Mouse (Mus musculus) liver, embryonic 14.5 days (tissue): ENCODE results near the gene Rbm38. TPM values are rescaled to one million over a fixed set of nuclear protein-coding genes. Genes with fewer than 3 reads are reported as not detected.

Experiments
- ATAC-seq: fragments of 200-750 bp; cut with Nextera tagmentation; 2 replicates; pipeline ENCODE4 v1.8.0; 2017; ENCODE audit warnings: moderate number of reproducible peaks, mild to moderate bottlenecking, moderate library complexity; ENCODE audit not compliant: insufficient read depth
- DNase-seq, 3 experiments: peaks; one replicate each; pipeline ENCODE4 v3.0.0-alpha.2; 2012 to 2013; ENCODE audit warnings: low read depth in 3 of 3, low spot score in 3 of 3
- H3K27ac ChIP-seq: fragments of 300-500 bp; sonication (generic); 2 replicates; pipeline ENCODE4 v1.5.1; 2014; ENCODE audit warnings: moderate library complexity, mild to moderate bottlenecking, control low read depth, inconsistent platforms
- H3K27me3 ChIP-seq: fragments of 300-500 bp; sonication (generic); 2 replicates; pipeline ENCODE4 v1.6.1; 2014; ENCODE audit warnings: mild to moderate bottlenecking, low read length, moderate library complexity; ENCODE audit not compliant: control insufficient read depth, insufficient read depth
- H3K36me3 ChIP-seq: fragments of 300-500 bp; sonication (generic); replicated peaks from 2 replicates; pipeline ENCODE4 v1.6.1; 2014; ENCODE audit warnings: low read depth; ENCODE audit not compliant: control insufficient read depth, insufficient read depth
- H3K4me1 ChIP-seq, 2 experiments: fragments of 200-500 bp in 1 of 2; fragments of 300-500 bp in 1 of 2; sonication (generic) in 1 of 2; replicated peaks; 2 replicates each; pipeline ENCODE4 v1.6.1; 2012 to 2014; ENCODE audit warnings: antibody characterized with exemption in 1 of 2, inconsistent platforms in 1 of 2, low read length in 1 of 2; ENCODE audit not compliant: control insufficient read depth in 2 of 2, insufficient read depth in 2 of 2
- H3K4me2 ChIP-seq: fragments of 300-500 bp; sonication (generic); 2 replicates; pipeline ENCODE4 v1.6.1; 2014; ENCODE audit warnings: low read depth, mild to moderate bottlenecking, control low read depth, moderate library complexity
- H3K4me3 ChIP-seq, 2 experiments: fragments of 200-500 bp in 1 of 2; fragments of 300-500 bp in 1 of 2; sonication (generic) in 1 of 2; 2 replicates each; pipeline ENCODE4 v1.5.1; 2012 to 2014; ENCODE audit warnings: low read depth in 2 of 2, low read length in 2 of 2, mild to moderate bottlenecking in 2 of 2, control low read depth in 1 of 2, inconsistent platforms in 1 of 2, moderate library complexity in 1 of 2; ENCODE audit not compliant: insufficient read depth in 1 of 2
- H3K9ac ChIP-seq: fragments of 300-500 bp; sonication (generic); replicated peaks from 2 replicates; pipeline ENCODE4 v1.6.1; 2014; ENCODE audit warnings: mild to moderate bottlenecking, control low read depth, moderate library complexity
- H3K9me3 ChIP-seq: fragments of 300-500 bp; sonication (generic); 2 replicates; pipeline ENCODE4 v1.6.1; 2016; ENCODE audit warnings: low read length, mixed read lengths; ENCODE audit not compliant: control insufficient read depth
- CTCF ChIP-seq: IDR thresholded peaks from 2 replicates; pipeline ENCODE4 v1.5.1; 2016; ENCODE audit warnings: antibody characterized with exemption, low read depth, control low read depth
- EP300 ChIP-seq: IDR thresholded peaks from 2 replicates; pipeline ENCODE4 v1.6.1; 2016; ENCODE audit warnings: antibody characterized with exemption, low read depth
- WGBS: fragments of 180-500 bp; shearing (Covaris S2); extraction: QIAGEN DNeasy Blood & Tissue Kit; methylation state at CpG from one replicate; pipeline ENCODE4 v1.1.7; 2014; ENCODE audit not compliant: insufficient replicate concordance; 5-methylcytosine and 5-hydroxymethylcytosine counted together
- polyA plus RNA-seq, 2 experiments: library from polyadenylated mRNA; depleted of rRNA in 1 of 2; stranded (reverse) in 1 of 2; unstranded in 1 of 2; fragments of >200 nt; fragmentation: Nextera tagmentation in 1 of 2; extraction: Ambion mirVana in 1 of 2; gene quantifications; 2 replicates each; pipeline versions ENCODE4 v1.2.1 to v1.2.3; 2012 to 2014

Gene Rbm38
- polyA plus RNA-seq, 2 experiments: 270 to 274 TPM

- no peaks in the 10 kb centered on the region for H3K36me3 ChIP-seq
- no peak overlapping the region for H3K27ac ChIP-seq
- H3K4me2 ChIP-seq: no peak overlapping the region
- H3K27me3 ChIP-seq: no peaks in the 10 kb centered on the region
- H3K4me1 ChIP-seq: peaks cover 19 to 41% of the 10 kb centered on the region in 2 experiments
- H3K9me3 ChIP-seq: no peaks in the 10 kb centered on the region
- ATAC-seq: no peak
- H3K4me3 ChIP-seq: no peak overlapping the region
- 31% methylated on average over 11 of the region's 11 CpGs for WGBS
- H3K9ac ChIP-seq: no peak overlapping the region
- TF ChIP-seq CTCF: no peak
- no peak for DNase-seq
Observed at GRCm38 (mm10) chr2:173058263-173058662, 38.0 kb downstream of the Rbm38 start.

- no peak overlapping the region for H3K4me2 ChIP-seq
- H3K4me1 ChIP-seq: peaks cover 19 to 41% of the 10 kb centered on the region in 2 experiments
- 62% methylated on average over 9 of the region's 9 CpGs for WGBS
- H3K36me3 ChIP-seq: no peaks in the 10 kb centered on the region
- ATAC-seq (no peak), DNase-seq (no peak)
- H3K9me3 ChIP-seq: no peaks in the 10 kb centered on the region
- H3K9ac ChIP-seq: no peak overlapping the region
- TF ChIP-seq CTCF (no peak), EP300 (no peak)
- no peak overlapping the region for H3K4me3 ChIP-seq
- H3K27ac ChIP-seq: no peak overlapping the region
- no peaks in the 10 kb centered on the region for H3K27me3 ChIP-seq
Observed at GRCm38 (mm10) chr2:173060450-173060849, 40.2 kb downstream of the Rbm38 start.

- Histone ChIP-seq H3K4me2 (no peak overlapping the region), H3K9ac (no peak overlapping the region), H3K27ac (no peak overlapping the region), H3K36me3 (no peaks in the 10 kb centered on the region), H3K4me1 (peaks cover 15 to 33% of the 10 kb centered on the region in 2 experiments), H3K9me3 (no peaks in the 10 kb centered on the region), H3K4me3 (peak overlapping the region in 1 of 2 experiments; percentile 11; a peak in 1 of 4 replicates), H3K27me3 (no peaks in the 10 kb centered on the region)
- peak; percentile 48 for TF ChIP-seq CTCF
- TF ChIP-seq EP300: no peak
- no peak for DNase-seq
- ATAC-seq: 0 out of 2 replicates have a peak, but pooled peaks have one; percentile 13
- 24% methylated on average over 15 of the region's 15 CpGs for WGBS
Observed at GRCm38 (mm10) chr2:173061443-173062351, 41.4 kb downstream of the Rbm38 start.

GRCm38 (mm10) chr2:173063219-173063618 is 42.9 kb downstream of the Rbm38 start:
- H3K4me3 ChIP-seq: no peak overlapping the region
- no peak for ATAC-seq
- H3K4me2 ChIP-seq: no peak overlapping the region
- H3K4me1 ChIP-seq: peaks cover 6 to 19% of the 10 kb centered on the region in 2 experiments; a peak in 3 of 4 replicates
- no peak overlapping the region for H3K9ac ChIP-seq
- H3K36me3 ChIP-seq: no peaks in the 10 kb centered on the region
- no peaks in the 10 kb centered on the region for H3K27me3 ChIP-seq
- WGBS: 0% methylated on average over 1 of the region's 1 CpGs
- no peak overlapping the region for H3K27ac ChIP-seq
- no peak for DNase-seq
- no peak for TF ChIP-seq EP300
- TF ChIP-seq CTCF: no peak
- H3K9me3 ChIP-seq: no peaks in the 10 kb centered on the region

GRCm38 (mm10) chr2:173064864-173065263 is 44.6 kb downstream of the Rbm38 start:
- DNase-seq: no peak
- Histone ChIP-seq H3K27me3 (no peaks in the 10 kb centered on the region), H3K4me2 (no peak overlapping the region), H3K27ac (no peak overlapping the region), H3K4me1 (peaks cover 6 to 18% of the 10 kb centered on the region in 2 experiments; a peak in 3 of 4 replicates), H3K36me3 (no peaks in the 10 kb centered on the region), H3K9me3 (no peaks in the 10 kb centered on the region), H3K9ac (no peak overlapping the region), H3K4me3 (no peak overlapping the region)
- TF ChIP-seq EP300: no peak
- ATAC-seq: no peak
- 76% methylated on average over 2 of the region's 2 CpGs for WGBS
